Mouse (Mus musculus): ENCODE results near the gene Phactr2. TPM values are rescaled to one million over a fixed set of nuclear protein-coding genes. Genes with fewer than 3 reads are reported as not detected.

Phactr2 gene
- total RNA-seq, 2 experiments from 2014 or later = 32.1 to 39.0 TPM

GRCm38 (mm10) chr10:13162031-13162430 is 312.2 kb downstream of the Phactr2 start:
- DNase-seq = no peak

GRCm38 (mm10) chr10:13160913-13161312 is 313.3 kb downstream of the Phactr2 start:
- DNase-seq = no peak

Other genes with a start within 250 kb of the Phactr2 start
- 10 to 100 TPM; 19.8 to 25.0 TPM for gene Fuca2, start 25.1 kb upstream of the Phactr2 start, total RNA-seq (2021)
- gene Adat2, start 78.5 kb upstream of the Phactr2 start, total RNA-seq (2021) = 1 to 10 TPM; 5.3 to 5.5 TPM
- 10 to 100 TPM; 51.6 to 54.6 TPM for gene Pex3, start 78.7 kb upstream of the Phactr2 start, total RNA-seq (2021)